Mouse (Mus musculus): ENCODE measurements around the gene Lmntd1.

DNA sequence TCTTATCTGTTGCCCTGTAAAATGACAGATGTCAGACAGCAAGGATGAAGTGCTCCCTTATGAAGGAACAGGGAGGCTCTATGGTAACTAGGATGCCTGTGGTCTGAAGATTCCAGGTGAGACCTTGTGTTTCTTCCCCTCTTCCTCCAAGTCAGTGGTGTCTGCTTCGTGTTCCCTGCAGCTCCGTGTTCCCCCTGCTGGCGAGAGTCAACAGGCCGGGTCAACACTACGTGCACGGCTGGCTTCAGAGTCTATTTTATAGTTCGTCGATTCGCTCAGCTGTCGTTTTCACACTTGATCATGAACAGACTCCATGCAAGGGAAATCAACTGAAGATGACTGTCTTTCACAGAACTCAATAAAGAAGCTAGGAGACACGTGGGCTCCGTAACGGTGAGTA lies 171.3 kb downstream of the Lmntd1 start:
- no peak for TF ChIP-seq POLR2A (IDR thresholded peaks at IDR 0.05; ENCODE audit: insufficient read depth, low read depth, low read length)
- 0 out of 2 replicates have a peak, but pooled peaks have one; percentile 24 for TF ChIP-seq CTCF (IDR thresholded peaks at IDR 0.05; ENCODE audit: insufficient read depth, low read depth, low read length)

Measured in olfactory bulb, adult 2 months (tissue).